Mouse (Mus musculus): ENCODE measurements at regions not wholly inside any gene's neighbourhood (a gene's known extent, or its start where the extent isn't known, plus 50 kb on each side); places are given as distances from the start of the nearest gene placed in this dataset.
A peak's percentile ranks its signal among the peaks of the same experiment; 100 is the strongest.

DNA sequence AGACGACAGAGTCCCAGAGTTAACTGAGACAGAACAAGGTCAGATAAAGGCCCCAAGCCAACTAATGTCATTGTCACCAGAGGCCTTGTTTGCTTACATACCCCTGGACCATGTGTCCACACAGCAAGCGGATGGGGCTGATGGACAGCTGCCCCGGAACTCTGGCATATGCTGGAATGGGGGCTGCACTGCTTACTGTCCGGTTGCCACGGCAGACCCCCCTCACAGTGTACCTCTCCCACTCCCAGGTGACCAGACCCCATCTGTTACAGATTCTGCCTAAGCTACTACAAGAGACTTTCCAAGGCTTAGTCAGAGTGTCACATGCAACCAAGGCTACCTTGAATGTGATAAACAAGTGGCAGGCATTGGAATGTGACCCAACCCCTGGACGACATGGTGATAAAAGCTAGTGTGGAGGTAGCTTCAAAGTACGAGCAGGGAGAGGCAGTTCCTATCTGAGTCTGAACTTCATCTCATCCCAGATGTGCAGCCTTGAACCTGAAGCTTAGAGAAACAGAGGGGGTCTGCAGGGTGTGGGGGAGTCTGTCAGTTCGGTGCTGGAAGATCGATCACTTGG is 117.0 kb upstream of the Zmiz1 start:
- DNase-seq: no peak
- intact Hi-C loops (cut with DNase I): no loop called here

DNA sequence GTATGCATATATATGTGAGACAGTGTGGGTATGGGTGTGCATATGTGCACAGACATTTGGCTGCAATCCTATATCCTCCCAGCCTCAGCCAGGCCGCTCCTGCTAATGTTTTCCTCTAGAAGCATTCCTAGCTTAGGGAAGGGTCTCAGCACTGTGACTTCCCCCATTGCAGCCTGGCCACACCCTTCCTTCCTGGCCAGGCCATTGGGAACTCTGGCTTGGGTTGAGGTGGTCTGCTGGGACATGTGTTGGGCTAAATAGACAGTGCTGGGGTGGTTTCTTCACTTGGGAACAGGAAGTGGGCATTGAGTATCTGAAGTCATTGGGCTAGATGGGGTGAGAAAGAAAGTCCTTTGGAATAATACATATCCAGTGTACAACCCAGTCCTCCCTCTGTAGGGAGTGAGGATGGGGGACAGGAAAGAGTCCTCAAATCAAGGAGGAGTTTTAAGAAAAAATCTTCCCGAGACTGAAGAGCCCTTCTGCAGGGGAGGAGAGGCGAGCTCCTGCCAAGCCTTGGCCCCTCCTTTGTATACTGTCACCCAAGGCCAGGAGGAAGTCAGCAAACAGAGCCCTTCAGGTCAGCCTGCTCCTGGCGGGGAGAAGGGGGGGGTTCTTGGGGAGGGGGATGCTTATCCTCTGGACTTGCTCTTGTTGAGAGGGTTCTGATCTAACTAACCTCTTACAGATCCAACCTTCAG is 116.0 kb upstream of the Zmiz1 start:
- DNase-seq: no peak
- intact Hi-C loops (cut with DNase I): no loop called here

DNA sequence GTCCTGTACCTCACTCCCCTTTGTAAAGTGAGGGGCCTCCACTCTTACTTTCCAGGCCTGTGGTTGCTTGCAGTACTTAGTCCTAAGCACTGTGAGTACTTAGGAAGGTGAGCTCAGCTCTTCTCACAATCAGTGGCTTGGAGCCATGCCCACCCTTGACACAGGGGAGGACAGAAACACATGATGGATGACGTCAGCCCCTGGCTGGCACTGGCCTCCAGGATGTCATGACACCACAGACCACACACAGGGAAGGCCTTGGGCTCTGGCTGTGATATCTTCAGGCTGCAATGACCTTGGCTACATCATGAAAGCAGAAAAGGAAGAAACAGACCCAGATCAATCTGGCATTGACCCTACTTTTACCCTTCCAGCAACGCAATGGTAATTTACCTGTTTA is 113.0 kb upstream of the Zmiz1 start:
- intact Hi-C loops (cut with DNase I): no loop called here
- peak; percentile 41 to 53 for DNase-seq

DNA sequence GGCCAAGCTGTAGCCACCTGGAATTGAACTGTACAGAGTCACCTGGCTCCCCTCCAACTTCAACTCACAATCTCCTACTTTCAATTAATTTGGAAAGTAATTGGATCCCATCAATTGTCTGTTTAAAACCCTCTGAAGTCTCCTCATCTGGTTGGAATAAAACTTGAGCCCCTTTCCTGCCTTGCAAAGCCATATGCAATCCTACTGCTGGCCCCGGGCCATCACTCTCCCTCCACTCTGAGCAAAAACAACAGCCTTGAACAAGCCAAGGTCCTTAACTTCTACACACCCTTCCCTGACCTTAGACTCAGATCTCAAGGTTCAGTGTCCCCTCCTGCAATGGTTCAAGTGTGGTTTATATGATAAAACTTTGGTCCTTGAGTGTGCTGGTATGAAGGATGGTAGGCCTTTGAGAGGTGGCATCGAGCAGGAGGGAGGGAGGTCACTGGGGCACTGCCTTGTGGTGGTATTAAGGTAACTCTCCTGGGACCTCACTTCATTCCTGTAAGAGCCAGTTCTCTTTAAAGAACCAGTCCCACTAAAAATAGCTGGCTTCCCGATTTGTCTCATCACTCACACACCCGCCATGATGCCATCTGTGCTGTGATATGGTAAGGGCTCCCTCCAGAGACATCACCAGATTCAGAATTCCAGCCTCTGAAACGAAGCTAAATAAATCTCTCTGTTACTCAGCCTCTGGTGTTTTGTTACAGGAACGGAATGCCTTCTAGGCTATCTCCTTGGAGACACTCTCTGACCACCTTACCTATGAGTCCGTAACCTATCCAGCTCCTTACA is 112.0 kb upstream of the Zmiz1 start:
- intact Hi-C loops (cut with DNase I): no loop called here
- DNase-seq: no peak

DNA sequence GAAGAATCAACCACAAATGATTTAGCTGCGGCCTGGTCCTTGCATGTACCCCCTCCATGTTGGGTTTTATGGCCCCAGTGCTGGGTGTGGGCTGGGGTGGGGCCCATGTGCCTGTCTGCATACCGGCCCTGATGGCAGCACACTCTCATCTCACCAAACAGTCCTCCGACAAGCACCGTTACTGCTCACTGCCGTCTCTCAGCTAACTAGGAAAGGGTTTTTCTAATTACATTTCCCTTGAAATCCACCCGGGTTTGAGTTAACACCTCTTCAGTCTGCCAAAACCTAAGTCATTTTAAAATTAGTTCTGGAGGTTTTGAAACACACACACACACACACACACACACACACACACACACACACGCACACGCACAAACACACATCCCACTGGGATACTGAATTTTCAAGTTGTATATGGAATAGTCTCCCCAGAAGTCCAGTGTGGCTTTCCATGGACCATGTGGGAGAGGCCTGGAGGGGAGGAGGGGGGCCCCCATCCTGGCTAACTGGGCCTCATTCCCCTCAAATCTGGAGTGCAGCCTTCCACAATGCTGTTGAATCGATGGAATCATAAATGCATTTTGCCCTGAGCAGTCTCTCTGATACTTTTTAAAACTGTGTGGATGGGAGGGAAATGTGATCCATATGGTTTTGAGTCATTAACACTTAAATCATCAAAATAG is 108.6 kb upstream of the Zmiz1 start:
- intact Hi-C loops (cut with DNase I): loop anchor here (5.0 kb wide), 1 partner anchor 113 kb away; no protein-coding TSS in a partner anchor
- no peak for DNase-seq

DNA sequence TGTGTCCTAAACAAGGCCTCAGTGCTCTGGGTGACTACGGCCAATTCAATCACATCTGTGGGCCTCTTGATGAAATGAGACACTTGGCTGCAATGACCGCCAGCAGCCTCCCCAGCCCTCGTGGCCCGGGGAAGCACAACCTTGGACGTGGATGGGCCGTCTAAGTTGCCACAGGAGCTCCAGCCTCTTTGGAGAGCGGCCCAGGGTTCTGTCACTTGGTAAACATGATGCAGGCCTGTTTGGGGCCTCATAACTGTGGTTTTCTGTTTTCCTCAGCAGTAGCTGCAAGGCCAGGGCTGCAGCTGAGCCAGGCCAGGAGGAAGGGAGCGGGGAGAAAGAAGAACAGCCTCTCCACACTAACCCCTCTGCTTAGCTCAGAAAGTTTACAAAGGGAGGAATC is 105.2 kb upstream of the Zmiz1 start:
- DNase-seq: peak; percentile 77 to 79
- intact Hi-C loops (cut with DNase I): loop anchor here (5.0 kb wide), 1 partner anchor 117 kb away; no protein-coding TSS in a partner anchor

DNA sequence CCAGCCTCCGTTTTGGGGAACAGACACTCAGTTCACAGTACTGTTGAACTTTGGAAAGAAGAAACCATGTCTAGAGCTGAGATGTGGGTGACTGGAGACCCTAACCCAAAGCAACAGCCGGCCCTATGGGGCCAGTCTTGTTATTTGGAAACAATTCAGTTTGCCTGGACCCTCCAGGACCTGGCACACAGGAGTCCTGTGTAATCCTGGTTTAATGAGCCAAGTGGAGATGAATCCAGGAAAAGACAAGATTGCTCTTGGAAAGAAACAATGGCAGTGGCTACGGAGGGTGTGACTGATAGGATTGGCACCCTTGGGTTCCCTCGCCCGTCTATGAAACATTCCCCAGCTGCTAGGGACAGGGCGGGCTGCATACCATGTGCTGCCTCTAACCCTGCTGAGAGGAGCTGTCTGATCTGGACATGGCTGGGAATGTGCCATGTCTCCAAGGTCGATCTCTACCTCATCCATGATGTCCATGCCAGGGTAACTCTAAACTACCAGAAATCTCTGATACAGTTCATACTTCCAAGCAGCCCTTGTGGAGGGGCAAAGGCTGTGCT is 104.6 kb upstream of the Zmiz1 start:
- intact Hi-C loops (cut with DNase I): loop anchor here (5.0 kb wide), 1 partner anchor 117 kb away; no protein-coding TSS in a partner anchor

DNA sequence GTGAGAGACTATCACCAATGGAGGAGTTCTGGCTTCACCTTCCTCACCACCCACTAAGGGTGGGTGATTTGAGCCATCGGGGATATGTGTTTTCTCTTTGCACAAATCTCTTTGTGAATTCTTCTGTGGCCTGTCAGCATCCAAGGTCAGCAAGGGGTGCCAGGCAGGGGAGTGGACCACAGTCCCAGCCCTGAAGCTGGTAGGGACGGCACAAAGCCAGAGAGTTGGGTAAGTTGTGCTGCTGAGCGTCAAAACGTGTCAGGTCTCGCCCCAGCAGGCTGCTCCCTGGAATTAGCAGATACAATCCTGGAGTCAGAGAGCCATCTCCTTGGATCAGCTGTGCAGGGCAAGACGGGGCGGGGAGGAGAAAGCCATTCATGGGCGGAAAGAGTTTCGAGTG is 101.2 kb upstream of the Zmiz1 start:
- no peak for DNase-seq
- intact Hi-C loops (cut with DNase I): no loop called here

More for the DNA sequence above, 104.6 kb upstream of the Zmiz1 start:
- peak in 1 of 2 experiments; percentile 26 for DNase-seq

DNA sequence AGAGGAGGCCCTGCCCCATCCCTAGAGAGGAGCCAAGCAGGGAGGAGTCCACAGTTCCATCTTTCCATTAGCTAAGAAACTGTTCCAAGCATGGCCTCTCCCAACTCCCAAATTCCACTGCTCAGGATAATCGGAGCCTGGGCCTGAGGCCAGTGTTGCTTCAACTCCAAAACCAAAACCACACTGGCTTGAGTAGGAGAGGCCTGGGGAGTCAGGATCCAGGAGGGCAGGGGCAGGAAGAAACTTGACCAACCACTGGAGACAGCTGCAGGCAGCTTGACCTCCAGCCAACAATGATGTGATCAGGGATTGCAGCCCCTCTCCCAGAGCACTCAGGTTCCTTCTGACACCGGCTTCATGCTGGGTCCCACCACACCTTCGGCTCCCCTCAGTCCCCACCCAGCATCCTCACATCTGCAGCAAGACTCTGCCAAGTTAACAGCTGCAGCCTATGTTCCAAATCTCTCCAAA is 99.1 kb upstream of the Zmiz1 start:
- DNase-seq: peak; percentile 64 to 66
- intact Hi-C loops (cut with DNase I): no loop called here

DNA sequence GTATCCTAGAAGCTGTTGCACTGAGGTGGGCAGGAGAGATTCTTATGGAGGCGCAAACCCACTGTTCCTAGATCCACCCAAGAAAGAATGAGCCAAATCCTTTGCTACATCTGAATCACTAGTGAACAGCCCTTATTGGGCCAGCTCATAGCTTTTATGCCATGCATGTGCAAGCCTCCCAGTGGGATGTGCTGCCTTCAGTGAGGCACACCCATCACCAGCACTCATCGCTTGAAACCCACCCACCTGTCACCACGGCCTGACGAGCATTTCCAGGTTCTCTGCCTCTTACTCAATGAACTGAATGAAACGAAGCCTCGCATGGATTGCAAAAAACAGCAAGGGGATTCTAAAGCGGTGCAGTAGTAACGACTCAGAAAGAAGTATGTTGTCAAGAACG is 98.3 kb upstream of the Zmiz1 start:
- DNase-seq: no peak
- intact Hi-C loops (cut with DNase I): no loop called here

DNA sequence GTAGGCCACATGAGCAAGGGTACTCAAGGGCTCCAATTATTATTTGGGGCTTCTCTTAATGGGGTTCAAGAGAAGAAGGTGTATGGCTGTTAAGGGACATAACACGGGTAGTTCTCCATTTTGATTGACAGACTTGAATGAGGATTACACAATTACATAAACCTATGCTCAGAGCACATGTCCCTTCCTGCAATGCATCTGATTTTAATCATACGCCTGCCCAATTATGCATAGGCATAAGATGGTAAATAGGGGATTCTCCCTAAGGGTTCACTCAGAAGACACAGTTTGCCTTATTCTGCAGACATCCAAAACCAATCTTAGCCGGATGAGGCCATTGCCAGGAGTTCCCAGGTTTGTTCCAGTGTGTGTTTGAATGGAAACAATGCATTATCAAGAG is 97.9 kb upstream of the Zmiz1 start:
- intact Hi-C loops (cut with DNase I): no loop called here

DNA sequence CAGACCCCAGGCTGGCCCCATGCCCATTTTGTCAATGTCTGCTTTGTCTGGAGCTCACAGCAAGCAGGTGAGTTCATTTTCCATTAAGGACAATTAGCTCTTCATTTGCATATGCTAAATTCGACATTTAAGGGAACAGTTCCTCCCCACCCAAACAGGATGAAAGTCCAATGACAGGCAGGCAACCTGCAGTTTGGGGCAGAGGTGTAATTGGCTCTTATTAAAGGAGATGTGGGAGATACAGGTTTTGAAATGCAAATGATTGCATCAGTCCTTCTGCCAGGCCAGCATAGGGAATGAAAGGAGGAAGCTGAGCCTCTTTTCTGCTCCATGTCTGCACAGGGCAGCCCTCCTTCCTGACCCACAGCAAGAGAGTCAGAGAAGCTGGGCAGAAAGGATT is 96.2 kb upstream of the Zmiz1 start:
- DNase-seq: no peak
- intact Hi-C loops (cut with DNase I): no loop called here

More for the DNA sequence above, 97.9 kb upstream of the Zmiz1 start:
- no peak for DNase-seq

DNA sequence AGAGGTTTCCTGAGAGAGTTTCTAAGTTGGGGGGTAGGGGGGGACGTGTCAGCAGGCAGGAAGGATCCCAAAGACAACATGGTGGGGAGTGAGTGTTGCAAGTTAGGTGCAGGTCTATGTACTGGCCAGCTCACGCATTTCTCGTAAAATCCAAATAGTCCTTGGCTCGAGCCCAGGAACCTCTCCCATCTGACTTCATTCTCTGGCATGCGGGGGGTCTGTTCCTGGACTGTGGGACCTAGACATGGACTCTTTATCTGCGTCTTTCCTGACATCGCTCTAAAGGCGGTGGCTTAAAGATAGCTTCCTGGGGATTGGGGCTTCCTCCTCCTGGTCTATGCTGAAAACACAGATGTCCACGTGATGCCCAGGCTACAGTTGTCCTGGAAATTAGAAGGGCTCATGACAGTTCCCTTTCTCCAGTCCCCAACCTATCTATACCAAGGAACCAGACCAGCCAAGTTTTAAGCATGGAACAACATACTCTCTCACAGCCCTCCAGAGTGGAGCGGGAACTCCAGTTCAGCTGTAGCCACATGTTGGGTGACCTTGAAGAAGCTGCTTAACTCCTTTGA is 93.7 kb upstream of the Zmiz1 start:
- DNase-seq: peak; percentile 53 to 55
- intact Hi-C loops (cut with DNase I): no loop called here

DNA sequence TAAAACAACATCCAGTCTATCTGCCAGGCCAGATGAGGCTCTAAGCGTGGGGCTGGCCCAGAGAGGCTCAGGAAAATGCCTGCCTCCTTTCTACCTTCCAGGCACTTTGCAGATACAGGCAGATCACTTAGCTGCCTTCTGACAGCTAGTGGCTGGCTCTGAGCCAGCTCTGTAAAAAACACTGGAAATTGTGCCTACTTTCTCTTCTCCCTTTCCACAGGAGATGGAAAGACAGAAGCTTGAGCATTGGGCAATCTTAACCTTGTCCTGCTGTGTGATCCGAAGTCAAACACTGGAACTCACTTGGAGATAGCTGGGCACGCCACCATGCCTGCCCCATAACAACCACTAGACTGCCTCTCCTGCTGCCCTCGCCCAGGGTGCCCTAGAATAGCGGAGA is 93.0 kb upstream of the Zmiz1 start:
- intact Hi-C loops (cut with DNase I): no loop called here
- peak in 1 of 2 experiments; percentile 35 for DNase-seq

DNA sequence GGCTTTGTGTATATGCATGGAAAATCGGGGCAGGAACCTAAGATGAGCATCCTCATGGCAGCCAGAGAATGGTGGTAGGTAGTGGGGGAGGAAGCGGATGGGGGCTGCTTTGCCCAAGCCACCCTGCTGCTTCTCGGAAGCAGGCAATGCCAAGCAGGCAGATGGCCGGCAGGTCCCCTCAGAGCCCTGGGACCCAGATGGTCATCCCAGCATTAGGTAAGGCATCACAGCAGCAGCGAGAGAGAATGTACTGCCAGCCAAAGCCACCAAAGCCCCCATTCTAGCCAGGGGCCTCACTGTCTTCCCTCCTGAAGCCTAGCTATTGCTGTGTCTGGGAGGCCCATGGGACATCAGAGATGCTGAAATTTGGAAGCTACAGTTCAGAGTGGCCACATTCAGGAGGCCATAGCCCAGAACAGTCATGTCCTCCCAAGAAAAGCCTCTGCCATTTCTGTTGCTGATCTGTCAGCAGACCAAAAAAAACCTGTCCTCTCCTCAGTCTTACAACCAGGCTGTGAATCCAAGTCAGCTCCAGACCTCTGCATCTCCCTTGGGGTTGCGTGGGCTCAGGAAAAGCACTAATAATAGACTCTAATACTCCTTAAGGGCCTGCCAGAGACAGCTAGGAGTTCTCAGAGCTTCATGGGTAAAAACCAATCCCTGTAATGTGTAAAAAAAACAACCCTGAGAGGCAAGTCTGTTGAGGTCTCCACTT is 88.5 kb upstream of the Zmiz1 start:
- intact Hi-C loops (cut with DNase I): no loop called here
- no peak for DNase-seq

DNA sequence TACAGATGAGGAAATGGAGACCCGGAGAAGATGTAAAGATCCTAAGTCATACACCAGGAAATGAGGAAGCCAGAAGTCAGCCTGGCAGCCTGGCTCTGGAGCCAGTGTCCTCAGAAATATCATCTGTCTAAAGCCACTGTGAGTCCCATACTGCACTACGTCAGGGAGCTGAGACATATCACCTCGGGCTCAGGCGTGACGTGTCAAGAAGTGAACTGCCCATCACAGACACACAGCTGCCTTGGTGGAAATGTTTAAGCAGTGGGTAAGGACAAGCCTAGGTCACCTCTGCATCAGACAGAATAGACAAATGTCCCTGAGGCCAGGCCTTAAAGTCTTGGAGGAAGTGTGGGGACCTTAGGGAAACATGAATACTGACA is 88.0 kb upstream of the Zmiz1 start:
- DNase-seq: no peak
- intact Hi-C loops (cut with DNase I): no loop called here

DNA sequence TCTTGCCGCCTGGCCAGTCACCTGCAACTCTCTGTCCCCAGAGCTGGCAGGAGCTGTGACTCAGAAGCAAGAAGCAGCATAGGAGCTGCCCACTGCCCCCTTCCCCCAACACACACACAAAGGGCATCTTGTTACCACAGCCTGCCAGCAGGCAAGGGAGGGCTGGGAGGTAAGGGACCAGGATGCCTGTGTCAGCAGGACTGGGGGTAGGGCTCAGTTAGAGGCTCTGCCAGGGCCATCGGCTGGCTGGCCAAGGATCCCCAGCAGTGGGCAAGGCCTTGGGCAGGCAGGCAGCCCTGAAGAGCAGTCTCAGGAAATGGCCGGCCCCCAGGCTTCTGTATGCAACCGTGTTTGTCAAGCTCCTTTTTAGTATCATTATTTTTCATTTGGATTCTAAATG is 87.3 kb upstream of the Zmiz1 start:
- peak; percentile 39 to 63 for DNase-seq
- intact Hi-C loops (cut with DNase I): no loop called here

DNA sequence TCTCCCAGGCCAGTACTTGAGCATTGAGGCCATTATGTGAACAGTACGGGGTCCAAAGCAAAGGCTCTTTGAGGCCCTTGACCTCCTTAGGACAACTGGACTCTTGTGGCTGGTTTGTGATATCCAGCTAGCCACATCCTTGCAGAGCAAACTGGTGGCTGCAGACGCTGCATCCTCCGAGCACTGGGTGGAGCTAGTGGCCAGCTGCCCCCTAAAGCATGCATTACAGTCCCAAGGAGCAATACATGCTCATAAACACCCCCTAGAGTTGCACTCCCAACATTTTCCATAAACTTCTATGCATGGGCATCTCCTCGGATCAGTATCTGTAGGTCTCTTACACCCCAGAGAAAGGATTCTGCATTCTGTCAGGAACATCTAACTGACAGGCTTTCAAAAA is 86.4 kb upstream of the Zmiz1 start:
- intact Hi-C loops (cut with DNase I): no loop called here
- no peak for DNase-seq

DNA sequence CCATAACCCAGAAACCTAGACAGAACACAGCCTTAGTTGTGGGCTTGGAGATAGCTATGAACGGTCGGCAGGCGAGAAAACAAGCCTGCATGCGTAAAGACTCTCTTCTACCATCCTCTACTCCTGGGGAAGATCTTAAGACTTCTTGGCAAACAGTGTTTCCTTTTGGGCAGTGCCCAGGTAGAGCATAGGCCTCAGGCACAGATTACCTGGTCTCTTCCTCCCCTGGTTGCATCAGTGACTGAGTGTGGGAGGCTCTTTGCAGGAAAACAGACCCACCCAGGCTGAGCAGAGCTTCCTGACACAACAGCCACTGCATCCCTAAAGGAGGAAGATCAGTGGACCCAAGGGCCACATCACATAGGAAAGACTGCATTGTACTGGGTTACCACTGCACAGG is 85.8 kb upstream of the Zmiz1 start:
- intact Hi-C loops (cut with DNase I): no loop called here
- no peak for DNase-seq

DNA sequence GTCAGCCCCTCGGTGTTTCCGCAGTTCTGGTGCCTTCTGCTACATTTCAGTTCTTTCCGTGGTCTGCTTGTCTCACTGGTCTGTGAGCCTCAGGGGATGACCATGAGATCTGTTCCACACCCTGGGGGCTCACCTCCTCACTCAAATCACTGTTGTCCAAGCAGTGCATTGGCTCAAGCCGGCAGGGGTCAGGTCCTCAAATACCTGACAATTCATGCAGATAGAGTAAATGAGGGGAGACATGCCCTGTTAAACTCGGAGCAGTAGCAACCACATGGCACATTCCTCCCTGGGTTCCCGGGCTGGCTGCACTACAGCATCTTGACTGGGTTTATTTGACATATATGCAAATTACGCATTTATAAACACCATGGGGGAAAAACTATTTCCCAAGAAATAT is 84.0 kb upstream of the Zmiz1 start:
- intact Hi-C loops (cut with DNase I): loop anchor here (5.0 kb wide), 2 partner anchors 68 to 258 kb away; no protein-coding TSS in a partner anchor
- DNase-seq: no peak

All from heart, postnatal 14 days (tissue).